Mouse (Mus musculus) liver (tissue): ENCODE measurements around the gene Tnni3k.

Source experiments
- DNase-seq: peaks from one replicate; pipeline ENCODE4 v3.0.0-alpha.2; 2020; ENCODE audit warnings: mixed read lengths

Tnni3k gene

DNA sequence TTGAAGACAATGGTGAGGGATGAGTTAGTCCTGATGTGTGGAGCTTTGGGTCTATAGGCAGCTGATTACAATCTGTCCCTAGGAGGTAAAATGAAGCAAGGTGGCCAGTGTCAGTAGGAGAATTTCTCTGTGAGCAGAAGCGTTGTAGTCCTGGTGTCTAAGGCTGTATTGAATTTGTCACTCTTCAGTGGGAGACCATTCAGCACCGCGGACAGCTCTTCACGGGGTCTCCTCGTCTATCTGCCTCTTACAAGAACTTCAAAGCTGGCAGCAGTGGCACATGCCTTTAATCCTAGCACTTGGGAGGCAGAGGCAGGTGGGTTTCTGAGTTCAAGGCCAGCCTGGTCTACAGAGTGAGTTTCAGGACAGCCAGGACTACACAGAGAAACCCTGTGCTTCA, 235.5 kb downstream of the Tnni3k start:
- DNase-seq: peak; percentile 50

DNA sequence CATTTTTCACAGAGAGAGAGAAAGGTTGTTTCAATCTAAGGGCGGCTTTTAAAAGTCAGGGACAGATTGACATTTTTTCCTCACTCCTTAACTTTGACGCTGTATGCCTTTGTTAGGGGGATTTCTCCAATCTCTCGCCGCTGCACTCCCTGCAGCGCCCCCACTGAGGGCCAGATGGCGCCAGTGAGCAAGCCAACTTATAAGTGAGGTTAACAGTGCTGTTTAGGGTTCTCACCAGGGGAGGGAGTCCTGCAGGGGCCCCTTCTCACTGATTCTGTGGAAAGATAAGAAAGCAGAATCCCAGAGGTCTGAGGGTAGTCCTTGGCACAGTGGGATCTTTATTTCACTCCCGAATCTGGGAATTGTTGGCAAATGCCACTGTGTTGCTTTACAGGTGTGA, 237.5 kb downstream of the Tnni3k start:
- peak; percentile 40 for DNase-seq

- no peak for DNase-seq
Measured at GRCm38 (mm10) chr3:154816801-154817625, 238.2 kb downstream of the Tnni3k start.

DNA sequence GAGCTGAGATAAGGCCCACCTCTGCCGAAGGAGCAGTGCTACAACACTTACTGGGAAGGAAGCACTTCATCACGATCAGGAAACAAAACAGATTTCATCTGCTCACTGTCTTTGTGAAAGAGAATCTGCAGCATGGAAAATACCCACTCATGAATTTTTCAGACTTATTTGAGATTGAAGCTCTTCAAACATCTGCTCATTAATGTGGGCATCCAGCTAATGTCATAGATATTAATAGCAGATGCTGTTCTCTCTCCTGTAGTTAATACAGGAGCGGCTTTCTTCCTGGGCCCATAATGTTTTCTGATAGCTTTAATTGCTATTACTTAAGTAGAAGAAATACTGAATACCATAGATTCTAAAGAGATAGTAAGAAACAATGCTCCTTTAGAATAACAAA, 239.0 kb downstream of the Tnni3k start:
- DNase-seq: no peak

DNA sequence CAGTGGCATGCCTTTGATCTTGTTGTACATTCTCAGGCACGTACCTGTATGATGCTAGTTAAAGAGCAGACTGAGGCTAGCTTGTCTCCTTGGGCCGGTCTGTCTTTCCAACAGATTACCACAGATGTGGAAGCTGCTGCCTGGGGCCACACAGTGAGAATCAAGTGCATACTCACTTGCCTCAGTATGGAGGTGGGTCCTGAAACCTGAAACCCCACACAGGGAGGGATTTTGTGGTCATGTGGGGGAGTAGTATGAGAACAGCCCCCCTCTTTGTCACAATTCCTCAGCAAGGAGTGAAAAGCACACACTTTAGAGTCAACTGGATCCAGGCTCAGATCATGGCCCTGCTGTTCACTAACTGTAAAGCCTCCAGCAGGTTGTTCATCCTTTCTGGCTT, 239.6 kb downstream of the Tnni3k start:
- no peak for DNase-seq

- DNase-seq: no peak
Measured at GRCm38 (mm10) chr3:154812893-154813292, 242.3 kb downstream of the Tnni3k start.

- DNase-seq: no peak
Measured at GRCm38 (mm10) chr3:154811833-154812232, 243.4 kb downstream of the Tnni3k start.

- DNase-seq: no peak
Measured at GRCm38 (mm10) chr3:154811281-154811680, 243.9 kb downstream of the Tnni3k start.

DNA sequence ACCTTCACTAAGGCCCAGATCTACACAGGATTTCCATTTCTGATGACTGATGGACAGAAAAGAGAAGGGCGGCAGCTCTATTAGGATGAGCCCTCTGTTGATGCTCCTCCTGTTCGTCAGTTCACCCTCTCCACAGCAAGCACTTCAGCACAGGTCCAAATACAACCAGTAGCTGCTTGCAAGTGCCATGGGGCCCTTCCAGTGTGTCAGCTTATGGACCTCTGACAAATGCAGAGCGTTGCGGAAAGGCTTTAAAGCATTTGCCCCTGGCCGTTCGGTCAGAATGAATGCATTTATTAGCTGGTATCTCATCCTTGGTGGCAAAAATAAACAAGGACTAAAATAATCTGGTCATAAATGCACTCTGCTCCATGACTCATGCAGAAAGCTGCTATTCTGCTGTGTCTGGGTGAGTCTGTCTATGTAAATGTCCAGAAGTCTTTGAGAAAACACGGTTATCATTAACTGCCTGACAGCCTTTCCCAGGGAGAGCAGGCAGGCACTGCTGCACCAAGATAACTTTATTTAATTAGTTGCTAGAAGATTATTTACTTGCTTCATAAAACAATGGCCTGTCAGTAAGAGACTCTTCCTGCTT, 244.8 kb downstream of the Tnni3k start:
- no peak for DNase-seq

GRCm38 (mm10) chr3:154806626-154807025, 248.6 kb downstream of the Tnni3k start:
- DNase-seq: peak; percentile 5

GRCm38 (mm10) chr3:154800888-154801429, 254.2 kb downstream of the Tnni3k start:
- DNase-seq: no peak

GRCm38 (mm10) chr3:154800454-154800853, 254.8 kb downstream of the Tnni3k start:
- DNase-seq: no peak

DNA sequence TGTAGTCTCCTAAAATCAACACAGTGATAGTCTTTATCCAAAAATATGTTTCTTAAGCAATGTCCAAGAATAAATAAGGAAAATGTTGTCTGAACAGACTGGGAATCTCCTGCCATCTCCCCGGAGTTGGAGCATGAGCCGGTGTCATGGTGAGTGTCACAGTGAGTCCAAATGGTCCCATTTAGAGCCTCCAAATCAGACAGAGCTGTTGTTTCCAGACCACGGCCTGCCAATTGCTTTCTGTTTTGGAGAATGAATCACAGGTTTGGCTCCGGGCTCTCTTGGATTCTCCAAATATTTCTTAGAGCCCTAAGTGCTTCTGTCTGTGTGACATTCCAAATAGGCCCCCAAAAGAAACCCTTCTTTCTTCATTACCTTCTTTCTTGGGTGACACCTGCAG, 256.4 kb downstream of the Tnni3k start:
- no peak for DNase-seq

DNA sequence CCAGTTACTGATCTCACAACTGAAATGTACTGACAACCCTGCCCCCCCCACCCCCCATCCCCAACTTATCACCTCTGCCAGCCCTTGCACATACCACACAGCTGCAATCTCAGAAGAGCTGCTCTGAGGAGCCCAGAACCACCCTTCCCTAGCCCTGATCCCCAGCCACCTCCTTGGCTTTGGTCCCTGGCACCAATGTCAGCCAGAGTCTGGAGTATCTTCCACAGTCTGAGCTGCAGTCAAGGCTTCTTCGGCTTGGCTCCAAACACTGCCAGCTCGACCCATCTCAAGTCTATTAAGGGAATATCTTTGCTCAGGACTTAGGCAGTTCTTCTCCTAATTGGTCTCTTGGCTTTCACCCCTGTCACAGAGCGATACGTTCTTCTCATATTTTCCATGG, 261.6 kb downstream of the Tnni3k start:
- DNase-seq: no peak

DNA sequence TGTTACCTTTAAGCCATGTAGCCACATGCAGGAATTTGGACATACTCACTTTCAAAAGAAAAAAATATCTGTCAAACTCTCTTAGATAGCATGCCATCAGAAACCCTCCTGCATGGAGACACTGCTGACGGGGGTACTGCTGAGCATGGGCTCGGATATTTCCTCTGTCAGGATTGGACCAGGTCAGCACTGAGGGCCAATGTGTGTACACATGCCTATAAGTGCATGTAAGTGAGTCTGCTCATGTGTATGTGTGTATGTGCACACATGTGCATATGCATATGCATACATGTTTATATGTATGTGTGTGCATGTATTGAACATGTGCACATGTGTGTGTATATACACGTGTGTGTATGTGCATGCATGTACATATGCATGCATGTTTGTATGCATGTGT, 267.6 kb downstream of the Tnni3k start:
- no peak for DNase-seq

DNA sequence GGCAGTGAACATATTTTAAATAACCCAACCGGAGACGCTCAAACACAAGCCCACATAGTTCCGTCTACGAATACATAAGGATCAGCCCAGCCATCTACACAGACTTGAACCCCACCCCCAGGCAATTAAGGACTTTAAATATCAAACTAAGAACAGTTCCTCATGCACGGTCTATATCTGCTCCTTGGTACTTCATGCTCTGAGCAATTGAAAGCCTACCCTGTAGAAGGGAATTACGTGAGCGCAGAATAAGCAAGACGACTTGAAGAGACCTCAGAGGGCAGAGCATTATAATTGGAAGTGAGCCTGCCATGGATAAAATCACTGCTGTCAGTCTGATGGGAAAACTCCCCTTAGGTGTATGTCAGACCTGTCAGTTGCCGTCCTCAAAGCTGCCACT, 268.9 kb downstream of the Tnni3k start:
- no peak for DNase-seq

- no peak for DNase-seq
Measured at GRCm38 (mm10) chr3:154778836-154779595, 276.2 kb downstream of the Tnni3k start.

- no peak for DNase-seq
Measured at GRCm38 (mm10) chr3:154771651-154772050, 283.6 kb downstream of the Tnni3k start.

- no peak for DNase-seq
Measured at GRCm38 (mm10) chr3:154766321-154766720, 288.9 kb downstream of the Tnni3k start.

- DNase-seq: no peak
Measured at GRCm38 (mm10) chr3:154764115-154764514, 291.1 kb downstream of the Tnni3k start.

DNA sequence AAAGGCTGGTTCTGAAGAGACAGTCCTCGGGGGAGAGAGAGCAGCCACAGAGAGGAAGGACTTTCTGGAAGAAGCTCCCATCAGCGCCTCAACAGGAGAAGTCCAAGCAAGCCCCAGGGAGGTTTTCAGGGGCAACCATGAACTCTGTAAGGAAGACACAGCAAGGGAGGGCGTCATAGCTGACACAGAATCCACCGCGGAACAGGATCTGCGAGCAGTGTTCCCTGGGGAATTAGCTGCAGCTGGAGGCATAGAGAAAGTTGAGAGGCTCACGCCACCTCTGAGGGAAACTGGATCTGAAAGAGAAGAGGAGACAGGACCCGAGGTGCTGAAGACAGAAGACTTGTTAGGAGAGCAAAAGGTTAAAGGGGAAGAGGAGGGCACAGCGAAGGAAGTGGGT, 291.8 kb downstream of the Tnni3k start:
- DNase-seq: no peak

DNA sequence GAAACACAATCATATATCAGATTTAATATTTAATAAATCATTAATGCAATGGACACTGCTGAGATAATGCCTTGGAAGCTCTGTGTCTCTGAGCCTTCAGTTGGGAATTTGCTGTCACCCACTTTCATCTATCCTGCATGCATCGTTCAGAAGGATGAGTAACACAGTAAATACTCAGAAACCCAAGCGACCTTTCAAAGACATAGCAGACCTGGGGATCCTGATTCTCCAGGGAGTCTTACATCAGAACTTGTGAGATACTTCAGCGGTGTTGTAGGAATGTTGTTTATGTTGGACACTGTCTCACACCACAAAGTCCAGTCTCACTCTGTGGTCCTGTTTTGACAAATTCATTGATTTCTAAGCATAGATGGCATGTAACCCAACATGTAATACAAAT, 294.1 kb downstream of the Tnni3k start:
- DNase-seq: no peak

DNA sequence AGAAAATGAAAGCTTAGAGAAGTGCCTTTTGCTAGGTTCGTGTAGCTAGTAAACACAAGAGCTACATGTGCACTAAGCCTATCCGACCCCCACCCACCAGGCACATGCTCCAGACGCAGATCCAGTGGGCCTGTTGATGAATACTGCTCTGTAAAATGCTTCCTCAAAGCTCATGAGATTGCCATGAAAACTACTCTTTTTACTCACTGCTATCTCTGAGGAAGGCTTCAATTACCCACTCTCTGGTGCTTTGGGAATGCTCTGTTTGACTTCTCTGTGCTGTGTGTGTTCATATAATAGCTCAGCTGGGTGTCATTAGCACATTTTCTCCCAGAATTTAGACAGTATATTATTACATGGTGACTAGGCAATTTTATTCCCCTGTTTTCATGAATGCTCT, 297.1 kb downstream of the Tnni3k start:
- DNase-seq: no peak

DNA sequence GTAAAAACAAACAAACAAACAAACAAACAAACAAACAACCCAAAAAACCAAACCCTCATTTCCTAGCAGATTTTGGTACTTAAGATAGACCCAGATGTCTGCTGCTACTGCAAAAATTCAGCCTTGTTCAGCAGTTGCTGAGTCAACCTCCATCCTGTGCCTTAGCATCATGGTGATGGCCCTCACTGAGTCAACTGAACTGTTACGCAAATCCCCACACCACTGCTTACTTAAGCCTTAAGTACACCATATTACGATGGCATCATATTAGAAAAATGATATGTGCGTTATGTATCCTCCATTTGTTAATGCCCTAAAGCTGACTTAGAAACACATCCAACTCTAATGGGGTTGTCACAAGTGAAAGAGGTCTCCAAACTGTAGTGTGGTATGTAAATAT, 300.0 kb downstream of the Tnni3k start:
- no peak for DNase-seq
